Mouse (Mus musculus): ENCODE measurements at regions not wholly inside any gene's neighbourhood (a gene's known extent, or its start where the extent isn't known, plus 50 kb on each side); places are given as distances from the start of the nearest gene placed in this dataset.

DNA sequence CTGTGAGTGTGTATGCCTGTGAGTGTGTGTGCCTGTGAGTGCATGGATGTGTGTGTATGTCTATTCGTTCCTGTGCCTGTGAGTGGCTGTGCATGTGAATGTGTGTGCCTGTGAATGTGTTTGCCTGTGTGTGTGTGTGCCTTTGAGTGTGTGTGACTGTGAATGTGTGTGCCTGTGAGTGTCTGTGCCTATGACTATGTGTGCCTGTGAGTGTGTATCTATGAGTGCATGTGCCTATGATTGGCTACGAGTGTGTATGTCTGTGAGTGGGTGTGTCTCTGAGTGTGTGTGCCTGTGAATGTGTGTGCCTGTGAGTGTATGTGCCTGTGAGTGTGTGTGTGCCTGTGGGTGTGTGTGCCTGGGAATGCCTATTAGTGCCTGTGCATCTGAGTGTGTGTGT is 731.6 kb downstream of the Lrriq3 start:
- H3K4me3 ChIP-seq = no peak overlapping the region
- H3K79me2 ChIP-seq (replicated peaks; ENCODE audit: control insufficient read depth, insufficient read depth, low read length) = no peaks in the 10 kb centered on the region
- no peaks in the 10 kb centered on the region for H3K27me3 ChIP-seq (ENCODE audit: control insufficient read depth, insufficient read depth, low read length)
- H3K36me3 ChIP-seq (ENCODE audit: control insufficient read depth, insufficient read depth, low read length) = no peaks in the 10 kb centered on the region
- 94% methylated on average over 2 of the region's 2 CpGs for WGBS
- intact Hi-C loops (cut with DNase I) = no loop called here
- TF ChIP-seq CTCF (IDR thresholded peaks at IDR 0.05) = no peak
- no peak for TF ChIP-seq POLR2A (IDR thresholded peaks at IDR 0.05; ENCODE audit: insufficient read depth, low read depth, low read length)
- TF ChIP-seq EP300 (IDR thresholded peaks at IDR 0.05; ENCODE audit: insufficient read depth, low read depth, low read length) = no peak
- DNase-seq = no peak
- H3K4me1 ChIP-seq (ENCODE audit: control insufficient read depth, insufficient read depth, low read length) = no peaks in the 10 kb centered on the region
- H3K9ac ChIP-seq (ENCODE audit: low read depth, low read length) = no peak overlapping the region
- no peak overlapping the region for H3K27ac ChIP-seq

DNA sequence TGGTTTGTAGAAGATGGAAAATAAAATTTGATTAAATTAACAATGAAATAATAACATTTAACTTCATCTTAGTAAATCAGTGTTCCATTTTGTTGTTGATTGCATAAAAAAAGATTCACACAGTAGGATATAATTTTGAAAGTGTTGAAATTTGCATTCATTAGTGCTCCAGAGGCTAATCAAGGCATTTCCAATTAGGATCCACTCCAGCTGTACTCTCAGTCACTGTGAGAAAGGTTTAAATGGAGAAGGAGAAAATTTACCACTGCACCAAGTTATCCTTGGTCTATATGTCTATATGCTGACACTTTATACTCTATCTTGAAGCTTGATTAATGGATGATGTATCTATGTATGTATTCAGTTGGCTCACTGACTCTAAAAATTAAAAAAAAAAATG is 695.3 kb upstream of the Negr1 start:
- intact Hi-C loops (cut with DNase I) = no loop called here
- Histone ChIP-seq H3K27me3 (ENCODE audit: control insufficient read depth, insufficient read depth, low read length) (no peaks in the 10 kb centered on the region), H3K79me2 (replicated peaks; ENCODE audit: control insufficient read depth, insufficient read depth, low read length) (no peaks in the 10 kb centered on the region), H3K36me3 (ENCODE audit: control insufficient read depth, insufficient read depth, low read length) (no peaks in the 10 kb centered on the region), H3K27ac (no peak overlapping the region), H3K4me1 (ENCODE audit: control insufficient read depth, insufficient read depth, low read length) (no peaks in the 10 kb centered on the region), H3K4me3 (no peak overlapping the region), H3K9ac (ENCODE audit: low read depth, low read length) (no peak overlapping the region)
- TF ChIP-seq EP300 (IDR thresholded peaks at IDR 0.05; ENCODE audit: insufficient read depth, low read depth, low read length) = no peak
- no peak for TF ChIP-seq POLR2A (IDR thresholded peaks at IDR 0.05; ENCODE audit: insufficient read depth, low read depth, low read length)
- no peak for TF ChIP-seq CTCF (IDR thresholded peaks at IDR 0.05)
- DNase-seq = no peak

DNA sequence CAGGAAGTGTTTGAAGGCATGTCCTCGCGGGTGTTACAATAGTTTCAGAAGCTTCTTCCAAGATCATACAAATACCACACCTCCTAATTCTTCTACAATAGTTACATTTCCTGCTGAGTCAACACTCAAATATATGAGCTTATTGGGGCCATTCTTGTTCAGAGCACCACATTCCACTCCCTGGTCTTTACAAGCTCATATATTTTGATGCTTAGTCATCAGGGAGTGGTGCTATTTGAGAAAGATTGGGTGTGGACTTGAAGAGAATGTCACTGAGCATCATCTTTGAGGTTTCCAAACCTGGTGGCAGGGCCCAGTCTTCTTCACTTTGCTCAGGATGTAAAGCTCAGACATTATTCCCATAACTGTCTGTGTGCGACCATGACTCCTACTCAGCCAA is 685.9 kb upstream of the Negr1 start:
- 73% methylated on average over 3 of the region's 3 CpGs for WGBS
- no peaks in the 10 kb centered on the region for H3K4me1 ChIP-seq (ENCODE audit: control insufficient read depth, insufficient read depth, low read length)
- no peaks in the 10 kb centered on the region for H3K36me3 ChIP-seq (ENCODE audit: control insufficient read depth, insufficient read depth, low read length)
- no peaks in the 10 kb centered on the region for H3K79me2 ChIP-seq (replicated peaks; ENCODE audit: control insufficient read depth, insufficient read depth, low read length)
- DNase-seq = no peak
- no peak overlapping the region for H3K4me3 ChIP-seq
- no peak overlapping the region for H3K27ac ChIP-seq
- no peaks in the 10 kb centered on the region for H3K27me3 ChIP-seq (ENCODE audit: control insufficient read depth, insufficient read depth, low read length)
- no peak overlapping the region for H3K9ac ChIP-seq (ENCODE audit: low read depth, low read length)
- intact Hi-C loops (cut with DNase I) = no loop called here
- TF ChIP-seq EP300 (IDR thresholded peaks at IDR 0.05; ENCODE audit: insufficient read depth, low read depth, low read length) (no peak), POLR2A (IDR thresholded peaks at IDR 0.05; ENCODE audit: insufficient read depth, low read depth, low read length) (no peak), CTCF (IDR thresholded peaks at IDR 0.05) (no peak)

DNA sequence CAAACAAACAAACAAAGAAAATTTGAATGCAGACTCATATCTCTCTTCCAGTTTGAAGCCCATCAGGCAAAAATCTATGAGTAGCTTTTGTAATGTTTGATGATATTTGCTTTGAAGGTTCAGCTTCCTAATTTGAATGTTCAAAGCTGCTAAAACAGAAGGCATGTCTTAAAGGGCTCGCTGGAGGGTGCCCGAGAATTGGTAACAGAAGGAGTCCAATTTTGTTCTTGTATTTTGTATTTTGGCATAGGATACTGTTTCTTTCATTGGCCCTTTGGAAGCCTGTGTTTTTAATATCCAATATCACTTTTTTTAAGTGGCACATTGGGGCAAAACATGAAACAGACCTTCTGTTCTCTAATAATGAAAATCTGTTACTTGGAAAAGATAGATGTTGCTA is 683.2 kb upstream of the Negr1 start:
- WGBS = 69% methylated on average over 2 of the region's 2 CpGs
- Histone ChIP-seq H3K27me3 (ENCODE audit: control insufficient read depth, insufficient read depth, low read length) (no peaks in the 10 kb centered on the region), H3K4me1 (ENCODE audit: control insufficient read depth, insufficient read depth, low read length) (no peaks in the 10 kb centered on the region), H3K4me3 (no peak overlapping the region), H3K9ac (ENCODE audit: low read depth, low read length) (no peak overlapping the region), H3K27ac (no peak overlapping the region), H3K36me3 (ENCODE audit: control insufficient read depth, insufficient read depth, low read length) (no peaks in the 10 kb centered on the region), H3K79me2 (replicated peaks; ENCODE audit: control insufficient read depth, insufficient read depth, low read length) (no peaks in the 10 kb centered on the region)
- no peak for DNase-seq
- intact Hi-C loops (cut with DNase I) = no loop called here
- TF ChIP-seq POLR2A (IDR thresholded peaks at IDR 0.05; ENCODE audit: insufficient read depth, low read depth, low read length) = no peak
- TF ChIP-seq CTCF (IDR thresholded peaks at IDR 0.05) = no peak
- TF ChIP-seq EP300 (IDR thresholded peaks at IDR 0.05; ENCODE audit: insufficient read depth, low read depth, low read length) = no peak

DNA sequence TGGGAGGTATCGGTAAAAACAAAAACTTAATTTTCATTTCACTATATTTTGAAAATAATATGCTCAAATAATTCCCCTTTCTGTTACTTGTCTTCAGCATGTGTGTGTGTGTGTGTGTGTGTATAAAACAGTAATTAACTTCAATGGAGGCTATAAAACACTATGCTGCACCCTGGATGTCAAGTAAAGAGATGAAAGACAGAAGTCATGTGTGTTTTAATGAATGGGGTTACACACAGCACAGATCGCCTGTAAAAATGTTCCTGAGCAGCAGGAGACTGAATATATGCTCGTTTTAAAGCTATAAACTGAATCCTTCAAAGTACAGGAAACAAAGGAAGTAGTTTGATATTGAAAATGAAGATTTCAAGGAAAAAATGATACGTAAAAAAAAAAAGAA is 680.9 kb upstream of the Negr1 start:
- intact Hi-C loops (cut with DNase I) = no loop called here
- Histone ChIP-seq H3K36me3 (ENCODE audit: control insufficient read depth, insufficient read depth, low read length) (no peaks in the 10 kb centered on the region), H3K4me3 (no peak overlapping the region), H3K27me3 (ENCODE audit: control insufficient read depth, insufficient read depth, low read length) (no peaks in the 10 kb centered on the region), H3K4me1 (ENCODE audit: control insufficient read depth, insufficient read depth, low read length) (no peaks in the 10 kb centered on the region), H3K79me2 (replicated peaks; ENCODE audit: control insufficient read depth, insufficient read depth, low read length) (no peaks in the 10 kb centered on the region), H3K27ac (no peak overlapping the region), H3K9ac (ENCODE audit: low read depth, low read length) (no peak overlapping the region)
- WGBS = 65% methylated on average over 4 of the region's 4 CpGs
- TF ChIP-seq POLR2A (IDR thresholded peaks at IDR 0.05; ENCODE audit: insufficient read depth, low read depth, low read length) = no peak
- TF ChIP-seq CTCF (IDR thresholded peaks at IDR 0.05) = no peak
- no peak for TF ChIP-seq EP300 (IDR thresholded peaks at IDR 0.05; ENCODE audit: insufficient read depth, low read depth, low read length)
- no peak for DNase-seq

DNA sequence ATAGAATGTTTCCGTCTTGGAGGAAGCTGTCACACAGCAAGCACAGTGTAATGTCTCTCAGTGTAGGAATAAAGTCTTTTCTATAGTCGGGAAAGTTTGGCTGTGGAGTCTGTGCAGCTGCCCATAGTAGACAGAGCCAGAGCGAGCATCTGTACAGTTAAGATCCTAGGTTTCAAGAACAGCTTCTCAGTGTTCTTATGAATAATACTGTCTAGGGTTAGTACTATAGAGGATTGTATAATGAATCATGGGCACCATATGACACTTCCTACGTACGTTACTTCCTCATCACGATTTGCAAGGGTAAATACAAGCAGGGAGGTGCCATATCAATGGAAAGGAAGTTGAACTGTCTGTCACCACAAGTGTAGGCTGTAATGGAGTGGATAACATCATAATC is 645.6 kb upstream of the Negr1 start:
- H3K4me1 ChIP-seq (ENCODE audit: control insufficient read depth, insufficient read depth, low read length) = no peaks in the 10 kb centered on the region
- no peak overlapping the region for H3K9ac ChIP-seq (ENCODE audit: low read depth, low read length)
- H3K27ac ChIP-seq = no peak overlapping the region
- H3K27me3 ChIP-seq (ENCODE audit: control insufficient read depth, insufficient read depth, low read length) = no peaks in the 10 kb centered on the region
- 62% methylated on average over 6 of the region's 6 CpGs for WGBS
- H3K36me3 ChIP-seq (ENCODE audit: control insufficient read depth, insufficient read depth, low read length) = no peaks in the 10 kb centered on the region
- no peak for DNase-seq
- H3K4me3 ChIP-seq = no peak overlapping the region
- no peaks in the 10 kb centered on the region for H3K79me2 ChIP-seq (replicated peaks; ENCODE audit: control insufficient read depth, insufficient read depth, low read length)
- intact Hi-C loops (cut with DNase I) = no loop called here
- TF ChIP-seq POLR2A (IDR thresholded peaks at IDR 0.05; ENCODE audit: insufficient read depth, low read depth, low read length) = no peak
- TF ChIP-seq EP300 (IDR thresholded peaks at IDR 0.05; ENCODE audit: insufficient read depth, low read depth, low read length) = no peak
- no peak for TF ChIP-seq CTCF (IDR thresholded peaks at IDR 0.05)

Measured in heart, adult 2 months (tissue).